Mouse (Mus musculus): Measurements from ENCODE around the gene Cyld.

DNA sequence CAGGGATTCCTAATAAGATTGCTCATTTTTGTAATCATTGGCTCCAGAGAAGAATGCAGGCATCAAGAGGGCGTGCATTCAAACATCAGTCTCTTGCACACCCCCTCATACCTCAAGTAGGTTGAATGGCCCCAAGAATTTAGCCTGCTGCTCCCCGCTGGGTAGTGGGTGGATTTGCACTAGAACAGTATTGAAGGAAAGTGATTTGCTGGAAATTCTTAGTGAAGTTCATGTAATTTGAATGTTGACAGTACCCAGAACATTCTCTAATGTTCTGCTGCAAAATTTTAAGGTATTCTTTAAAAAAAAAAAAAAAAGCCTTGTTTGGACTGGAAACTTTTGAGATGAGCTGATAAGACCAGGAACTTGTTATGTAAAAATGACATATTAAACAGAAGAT is 1.2 kb downstream of the Cyld start:
- TF ChIP-seq POLR2A (IDR thresholded peaks at IDR 0.05; ENCODE audit: borderline replicate concordance, insufficient read depth, low read length): no peak
- TF ChIP-seq CTCF (IDR thresholded peaks at IDR 0.05; ENCODE audit: borderline replicate concordance, insufficient read depth, low read depth, low read length): no peak
